Mouse (Mus musculus) erythroblast, embryonic 14.5 days (primary cell): ENCODE results near the gene Ccnt2.

Experiments used
- GATA1 ChIP-seq: IDR thresholded peaks from 2 replicates; pipeline ENCODE4 v1.6.1; 2012; ENCODE audit warnings: low read length, inconsistent platforms, mixed read lengths
- TAL1 ChIP-seq: IDR thresholded peaks from 3 replicates; pipeline ENCODE4 v1.6.1; 2012; ENCODE audit warnings: low read length, inconsistent platforms, mixed read lengths

DNA sequence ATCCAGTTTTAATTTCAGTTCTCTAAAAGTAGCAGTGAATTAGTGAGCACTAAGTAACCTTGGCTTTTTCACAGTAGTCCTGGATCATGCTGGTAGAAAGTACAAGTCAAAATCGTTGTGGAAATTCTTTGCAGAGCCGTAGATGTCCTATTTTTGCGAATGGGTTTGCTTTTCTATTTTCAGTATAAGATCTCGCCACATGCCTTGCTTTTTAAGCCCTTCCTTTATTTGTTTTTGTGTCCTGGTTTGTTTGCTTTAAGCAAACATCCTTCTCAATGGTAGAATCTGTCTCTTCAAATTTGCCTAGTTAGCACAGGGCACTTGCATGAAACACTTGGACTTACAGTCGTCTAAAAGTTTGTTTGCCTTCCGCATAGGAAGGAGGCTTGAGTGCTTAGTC lies 2.3 kb downstream of the Ccnt2 start:
- TF ChIP-seq GATA1 (no peak), TAL1 (no peak)
